Mouse (Mus musculus): ENCODE measurements around the gene Rbms1.

The Rbms1 gene

DNA sequence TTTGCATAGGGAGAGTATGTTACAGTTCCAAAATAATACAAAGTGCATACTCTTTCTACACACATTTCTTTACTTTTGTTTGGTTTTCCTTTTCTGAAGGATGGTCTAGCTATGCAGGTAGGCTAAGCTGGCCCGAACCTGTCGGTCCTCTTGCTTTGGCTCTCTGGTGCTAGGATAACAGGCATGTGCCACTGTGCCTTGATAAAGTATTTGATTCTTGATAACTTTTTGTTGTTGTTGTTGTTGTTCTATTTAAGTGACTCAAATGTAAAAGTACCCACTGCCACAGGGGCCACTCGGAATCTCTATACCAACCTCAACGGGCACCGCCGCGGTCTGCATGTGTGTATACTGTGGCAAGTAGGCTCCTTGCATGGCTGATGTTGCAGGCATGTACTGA is 207.9 kb downstream of the Rbms1 start:
- WGBS, result 98% methylated on average over 7 of the region's 7 CpGs

DNA sequence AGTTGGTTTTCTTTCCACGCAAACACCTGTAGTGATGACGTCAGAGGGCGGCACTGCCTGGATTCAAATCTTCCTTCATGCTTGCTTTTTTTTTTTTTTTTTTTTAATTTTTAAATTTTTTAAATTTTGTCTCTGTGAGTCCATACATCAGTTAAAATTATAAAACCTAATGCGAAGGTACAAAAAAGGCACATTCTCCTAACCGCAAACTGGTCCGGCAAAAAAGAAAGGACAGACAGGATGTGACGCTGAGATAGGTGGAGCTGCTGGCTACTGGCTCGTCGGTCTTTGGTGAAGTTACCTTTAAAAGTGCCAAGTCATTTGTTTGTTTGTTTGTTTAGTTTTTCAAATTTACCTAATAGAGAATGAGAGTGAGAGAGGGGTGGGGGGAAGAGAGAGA is 211.7 kb downstream of the Rbms1 start:
- 96% methylated on average over 9 of the region's 9 CpGs for WGBS

- WGBS, result 95% methylated on average over 3 of the region's 3 CpGs
Observed at GRCm38 (mm10) chr2:60750591-60750990, 212.4 kb downstream of the Rbms1 start.

- 93% methylated on average over 1 of the region's 1 CpGs for WGBS
Observed at GRCm38 (mm10) chr2:60748585-60748984, 214.4 kb downstream of the Rbms1 start.

GRCm38 (mm10) chr2:60747590-60747989 is 215.4 kb downstream of the Rbms1 start:
- WGBS, result 66% methylated on average over 3 of the region's 3 CpGs

DNA sequence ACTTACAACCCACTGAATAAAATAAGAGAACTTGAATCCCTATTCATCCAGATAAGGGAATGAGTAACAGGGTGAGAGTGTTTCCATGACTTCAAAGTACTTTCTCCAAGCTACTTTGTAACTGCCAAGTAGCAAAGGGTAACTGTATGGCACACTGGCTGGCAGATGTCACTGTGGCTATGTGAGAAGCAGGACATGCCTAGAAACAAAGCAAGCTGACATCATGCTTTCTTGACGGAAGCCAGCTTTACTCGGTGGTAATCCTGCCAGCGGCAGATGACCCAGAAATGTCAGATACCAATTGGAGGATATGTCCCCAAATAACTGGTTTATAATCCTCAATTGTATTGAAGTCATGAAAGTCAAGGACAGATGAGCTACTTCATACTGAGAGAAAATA is 218.3 kb downstream of the Rbms1 start:
- WGBS, result 52% methylated on average over 3 of the region's 3 CpGs

DNA sequence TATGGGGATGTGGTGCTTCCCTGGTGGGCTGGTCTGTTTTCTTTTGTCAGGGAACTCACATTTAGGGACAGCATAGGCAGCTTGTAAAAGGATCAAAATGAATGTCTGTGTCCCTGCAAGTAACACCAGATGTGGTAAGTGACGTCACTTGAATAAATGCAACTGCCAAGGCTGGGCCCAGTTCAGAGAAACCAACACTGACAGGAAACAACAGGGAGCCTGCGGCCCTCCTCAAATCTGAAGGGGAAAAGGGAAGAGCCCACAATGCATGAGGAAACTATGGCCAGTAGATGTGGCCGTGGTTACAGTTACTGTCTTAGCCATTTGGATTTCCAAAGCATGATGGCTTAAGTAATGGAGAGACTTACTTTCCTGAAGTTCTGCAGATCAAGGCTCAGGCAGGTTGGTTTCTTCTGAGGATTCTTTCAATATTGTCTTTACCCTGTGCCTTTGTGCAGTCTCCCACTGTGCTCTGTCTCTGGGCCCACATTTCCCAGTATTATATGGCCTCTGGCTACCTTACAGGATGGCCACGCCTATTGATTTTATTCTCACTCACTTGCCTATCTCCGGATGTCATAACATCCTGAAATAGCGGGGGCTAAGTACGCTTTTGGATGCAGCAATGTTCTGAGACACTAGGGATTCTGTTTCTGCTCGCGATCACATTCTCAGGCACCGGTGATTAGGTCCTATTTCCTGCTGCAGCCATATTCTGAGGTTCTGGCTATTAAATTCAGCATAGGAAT is 223.4 kb downstream of the Rbms1 start:
- WGBS, result 79% methylated on average over 10 of the region's 10 CpGs

GRCm38 (mm10) chr2:60730929-60731328 is 232.1 kb downstream of the Rbms1 start:
- 68% methylated on average over 6 of the region's 6 CpGs for WGBS

- 64% methylated on average over 3 of the region's 3 CpGs for WGBS
Observed at GRCm38 (mm10) chr2:60730024-60730423, 233.0 kb downstream of the Rbms1 start.

- 84% methylated on average over 10 of the region's 10 CpGs for WGBS
Observed at GRCm38 (mm10) chr2:60728902-60729585, 233.9 kb downstream of the Rbms1 start.

DNA sequence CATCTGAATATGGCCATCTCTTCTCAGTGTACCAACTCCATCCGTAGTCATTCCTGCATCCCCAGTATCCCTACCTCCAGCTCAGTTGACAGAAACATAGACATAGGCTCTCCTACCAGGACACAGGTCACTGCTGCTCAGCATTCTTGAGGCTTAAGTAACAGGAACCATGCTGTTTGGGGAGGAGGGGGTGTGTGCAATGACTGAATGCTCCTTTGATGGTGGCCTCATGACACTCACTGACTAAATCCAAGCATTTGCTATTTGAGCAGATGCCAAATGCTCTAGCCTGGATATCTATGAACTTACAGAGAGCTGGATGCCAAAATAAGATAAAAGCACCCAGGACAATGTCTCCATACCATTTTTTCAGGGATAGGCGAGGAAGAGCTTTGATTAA is 238.3 kb downstream of the Rbms1 start:
- 82% methylated on average over 2 of the region's 2 CpGs for WGBS

GRCm38 (mm10) chr2:60722967-60723366 is 240.0 kb downstream of the Rbms1 start:
- WGBS, result 71% methylated on average over 3 of the region's 3 CpGs

DNA sequence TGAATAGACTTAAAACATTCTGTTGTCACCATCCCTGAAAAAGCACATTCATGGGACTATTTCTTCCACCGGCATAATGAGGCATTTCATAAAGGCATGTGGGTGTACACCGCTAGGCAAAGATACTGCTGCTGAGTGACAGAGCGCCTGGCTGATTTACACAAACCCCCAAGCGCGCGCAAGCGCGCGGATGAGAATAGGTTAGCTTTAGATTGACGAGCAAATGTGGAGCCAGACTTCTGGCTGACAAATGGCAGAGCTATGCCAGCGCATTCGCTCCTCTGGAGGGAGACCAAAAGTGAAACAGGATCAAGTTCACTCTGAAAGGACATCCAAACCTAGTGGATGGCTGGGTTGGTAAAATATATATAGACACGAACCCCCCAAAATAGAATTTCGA is 240.5 kb downstream of the Rbms1 start, which contains the start of gene Itgb6:
Gene Itgb6, minus strand, starts transcription at position 130 of the 400 bp plus-strand sequence.
- 25% methylated on average over 14 of the region's 14 CpGs for WGBS

- WGBS, result 7% methylated on average over 5 of the region's 5 CpGs
Observed at GRCm38 (mm10) chr2:60720906-60721305, 242.1 kb downstream of the Rbms1 start.

- 61% methylated on average over 8 of the region's 8 CpGs for WGBS
Observed at GRCm38 (mm10) chr2:60720205-60720604, 242.8 kb downstream of the Rbms1 start.

GRCm38 (mm10) chr2:60717348-60717747 is 245.6 kb downstream of the Rbms1 start:
- 48% methylated on average over 13 of the region's 13 CpGs for WGBS

GRCm38 (mm10) chr2:60715771-60716170 is 247.2 kb downstream of the Rbms1 start:
- 90% methylated on average over 13 of the region's 13 CpGs for whole genome bisulfite sequencing

DNA sequence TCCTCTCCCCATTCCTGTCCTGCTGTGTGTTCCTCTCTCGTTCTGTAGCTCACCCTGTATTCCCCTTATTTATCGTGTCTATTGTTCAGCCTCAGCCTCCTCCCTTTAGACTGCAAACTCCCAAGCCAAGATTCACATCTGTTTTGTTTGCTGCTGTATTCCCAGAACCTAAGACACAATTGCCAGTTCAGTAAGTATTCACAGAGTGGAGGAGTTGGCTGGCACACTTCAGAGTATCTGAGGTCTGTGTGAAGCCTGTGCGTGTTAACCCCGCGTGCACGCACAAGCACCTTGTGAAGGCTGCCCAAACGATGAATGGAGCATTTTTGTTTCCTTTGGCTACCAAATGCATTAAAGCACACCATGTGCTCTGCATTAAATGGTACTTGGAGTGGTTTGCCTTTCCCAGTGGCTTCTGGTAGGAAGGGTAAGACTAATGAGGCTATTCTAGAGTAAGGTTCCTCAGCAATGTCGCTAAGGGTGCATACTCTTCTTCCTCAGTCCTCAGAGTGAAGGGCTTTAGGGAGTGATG is 248.0 kb downstream of the Rbms1 start:
- WGBS, result 46% methylated on average over 8 of the region's 8 CpGs

DNA sequence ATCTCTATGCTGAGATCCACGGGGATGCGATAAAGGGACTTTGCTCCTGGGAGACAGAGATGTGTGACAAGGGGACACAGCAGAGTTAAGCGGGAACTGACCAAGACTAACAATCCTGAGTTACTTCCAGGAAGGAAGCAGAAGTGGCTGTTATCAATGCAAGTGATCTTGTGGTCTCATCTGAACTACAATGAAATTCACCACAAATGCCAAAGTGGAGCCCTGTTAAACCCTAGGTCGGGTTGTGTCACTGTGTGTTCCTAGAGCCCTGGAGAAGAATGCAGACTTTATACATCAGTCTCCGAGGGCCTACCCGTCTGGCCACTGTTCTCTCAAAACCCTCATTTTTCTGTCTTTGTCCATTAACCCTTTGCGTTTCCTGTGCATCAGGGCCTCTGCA is 248.5 kb downstream of the Rbms1 start:
- 63% methylated on average over 7 of the region's 7 CpGs for WGBS

DNA sequence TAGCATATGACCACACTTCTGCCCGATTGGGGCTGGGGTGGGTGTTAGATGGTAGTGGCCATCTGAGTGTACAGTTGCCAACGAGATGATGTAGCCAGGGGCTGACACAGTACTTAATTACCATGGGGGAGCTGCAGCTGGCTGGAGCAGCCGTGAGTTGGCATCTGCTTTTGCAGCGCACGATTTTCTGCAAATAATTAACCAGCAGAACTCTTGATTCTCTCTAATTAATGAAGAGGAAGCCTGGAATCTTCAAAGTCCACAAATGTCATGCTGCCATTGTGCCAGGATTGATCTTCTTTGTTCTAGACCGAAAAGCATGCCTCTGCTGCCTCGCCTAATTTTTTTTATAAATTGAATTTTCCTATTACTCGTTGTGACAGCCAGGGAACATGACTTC is 249.1 kb downstream of the Rbms1 start:
- WGBS, result 59% methylated on average over 8 of the region's 8 CpGs

DNA sequence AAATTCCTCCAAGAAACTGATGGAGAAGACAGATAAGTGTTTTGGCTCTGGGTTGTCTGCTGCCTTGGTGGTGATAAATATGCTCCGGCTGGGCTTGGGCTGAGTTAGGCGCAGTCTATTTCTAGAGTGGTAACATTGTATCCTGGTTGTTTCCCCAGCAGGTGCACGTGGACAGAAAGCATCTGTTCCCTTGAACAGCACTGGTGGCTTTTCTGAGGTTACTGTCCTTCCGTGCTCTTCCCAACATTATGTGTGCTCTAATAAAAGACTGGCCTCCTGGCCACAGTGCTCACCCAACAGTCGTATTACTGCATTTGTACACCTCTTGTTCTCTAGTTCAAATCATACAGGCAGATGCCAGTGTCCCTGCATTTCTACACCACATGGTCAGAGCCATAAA is 250.1 kb downstream of the Rbms1 start:
- WGBS, result 88% methylated on average over 5 of the region's 5 CpGs

DNA sequence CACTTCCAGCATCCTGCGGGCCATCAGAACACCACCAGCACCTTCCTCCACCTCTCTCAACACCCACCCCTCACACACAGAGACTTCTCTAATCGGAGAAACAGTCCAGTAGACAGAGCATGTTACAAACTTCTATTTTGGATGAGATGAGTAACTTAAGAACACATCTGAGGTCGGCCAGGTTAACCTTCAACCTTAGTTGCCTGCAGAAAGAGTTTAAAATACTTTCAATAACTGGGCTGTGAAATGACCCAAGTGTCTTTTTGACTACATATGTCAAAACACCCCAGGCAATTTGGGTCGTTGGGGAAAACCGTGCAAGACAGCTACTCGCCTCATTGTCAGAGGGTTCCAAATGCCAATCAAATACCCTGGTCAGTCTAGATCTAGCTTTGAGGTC is 250.5 kb downstream of the Rbms1 start:
- WGBS, result 89% methylated on average over 6 of the region's 6 CpGs
